Mouse (Mus musculus) layer of hippocampus, adult 8-10 months (tissue): ENCODE measurements at regions not wholly inside any gene's neighbourhood (a gene's known extent, or its start where the extent isn't known, plus 50 kb on each side); places are given as distances from the start of the nearest gene placed in this dataset.

Experiments
- DNase-seq, 2 experiments: peaks; one replicate each; pipeline ENCODE4 v3.0.0; 2022; ENCODE audit warnings: low spot score in 2 of 2

- no peak for DNase-seq
These were observed 121.5 kb upstream of the Ifne start for GRCm38 (mm10) chr4:89001470-89001869.

DNA sequence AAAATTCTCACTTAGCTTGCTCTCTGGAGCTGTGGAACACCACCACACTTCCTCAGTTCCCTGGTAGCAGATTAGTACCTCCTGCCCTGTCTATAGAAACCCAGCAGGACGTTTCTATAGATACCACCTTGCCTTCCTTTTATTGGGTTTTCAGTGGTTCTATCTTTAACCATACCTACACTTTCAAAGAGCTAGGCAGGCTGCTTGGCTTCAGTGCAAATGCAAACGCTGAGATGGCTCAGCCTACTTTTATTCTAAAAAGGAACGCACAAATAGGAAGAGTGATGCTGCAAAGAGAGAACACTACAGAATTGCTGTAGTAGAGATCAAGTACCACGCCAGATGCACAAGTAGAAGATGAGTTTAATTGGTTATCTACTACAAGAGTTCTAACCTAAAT lies 120.9 kb upstream of the Ifne start:
- DNase-seq = no peak

DNA sequence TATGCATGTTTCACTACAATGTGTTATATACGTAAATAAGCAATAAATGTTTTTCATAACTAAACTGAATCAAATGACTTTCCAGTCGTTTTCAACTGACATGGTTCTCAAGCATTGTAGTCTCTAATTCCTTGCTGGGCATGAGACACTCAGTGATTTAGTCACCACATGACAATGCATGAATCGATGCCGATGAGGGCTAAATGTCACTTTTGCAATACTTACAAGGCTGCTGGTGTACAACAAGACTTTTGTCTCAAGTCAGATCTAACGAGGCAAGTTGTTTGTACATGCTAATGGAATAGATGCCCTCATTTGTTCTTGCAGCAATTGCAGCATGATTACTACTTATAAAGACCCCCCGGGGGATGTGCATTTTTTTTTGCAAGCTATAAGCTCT lies 120.2 kb upstream of the Ifne start:
- no peak for DNase-seq

- no peak for DNase-seq
These were observed 118.3 kb upstream of the Ifne start for GRCm38 (mm10) chr4:88998286-88998685.

DNA sequence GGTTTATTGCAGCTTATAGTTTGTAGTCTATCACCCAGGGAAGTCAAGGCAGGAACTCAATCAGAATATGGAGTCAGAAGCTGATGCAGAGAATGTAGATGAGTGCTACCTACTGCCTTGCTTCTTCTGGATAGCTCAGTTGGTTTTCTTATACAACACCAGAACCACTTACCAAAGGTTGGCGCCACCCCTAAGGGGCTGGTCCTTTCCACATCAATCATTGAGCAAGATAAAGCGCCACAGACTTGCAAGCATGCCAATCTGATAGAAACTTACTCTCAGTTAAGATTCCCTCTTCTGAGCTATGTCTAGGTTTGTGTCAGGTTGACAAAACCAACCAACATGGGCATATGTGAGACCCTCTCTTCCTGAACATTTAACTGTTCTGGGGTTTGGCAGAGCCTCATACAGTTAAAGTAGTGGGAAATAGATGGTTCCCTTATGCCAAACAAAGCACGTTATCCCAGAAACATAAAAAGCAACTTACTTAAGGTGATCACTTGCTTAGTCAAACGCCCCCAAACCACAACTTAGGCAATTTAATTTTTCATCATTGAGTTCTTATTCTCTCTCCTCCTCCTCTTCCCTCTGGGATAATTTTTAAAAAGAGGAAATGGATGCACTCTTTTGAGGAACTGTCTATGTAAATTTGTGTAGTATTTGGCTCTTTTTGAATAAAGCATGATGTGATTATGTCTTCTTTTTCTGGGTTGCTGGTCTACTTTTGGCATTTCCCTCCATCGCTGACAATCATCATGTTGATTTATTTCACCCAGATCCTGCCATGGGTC lies 115.3 kb upstream of the Ifne start:
- DNase-seq = no peak

DNA sequence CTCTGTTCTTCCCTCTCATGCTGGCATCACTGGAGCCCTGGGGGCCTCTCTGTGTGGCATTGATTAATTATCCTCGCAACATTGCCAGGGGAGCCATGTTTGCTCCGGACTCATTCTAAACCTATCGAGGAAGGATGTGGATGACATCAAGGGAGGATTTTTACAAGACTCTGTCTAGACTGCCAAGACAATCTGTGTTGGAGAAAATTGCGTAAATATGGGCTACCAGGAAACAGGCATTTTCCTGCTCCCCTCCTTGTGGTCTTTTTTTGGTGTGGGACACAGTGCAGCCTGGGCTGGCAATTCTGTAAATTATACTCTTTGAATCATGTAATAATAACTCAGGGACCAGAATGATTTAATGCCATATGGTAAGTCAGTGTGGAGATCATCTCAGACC lies 114.5 kb upstream of the Ifne start:
- DNase-seq = no peak

- DNase-seq = no peak
These were observed 112.5 kb upstream of the Ifne start for GRCm38 (mm10) chr4:88992498-88992897.

- no peak for DNase-seq
These were observed 108.4 kb upstream of the Ifne start for GRCm38 (mm10) chr4:88988363-88988762.

GRCm38 (mm10) chr4:88987103-88987502 lies 107.1 kb upstream of the Ifne start:
- DNase-seq = no peak

DNA sequence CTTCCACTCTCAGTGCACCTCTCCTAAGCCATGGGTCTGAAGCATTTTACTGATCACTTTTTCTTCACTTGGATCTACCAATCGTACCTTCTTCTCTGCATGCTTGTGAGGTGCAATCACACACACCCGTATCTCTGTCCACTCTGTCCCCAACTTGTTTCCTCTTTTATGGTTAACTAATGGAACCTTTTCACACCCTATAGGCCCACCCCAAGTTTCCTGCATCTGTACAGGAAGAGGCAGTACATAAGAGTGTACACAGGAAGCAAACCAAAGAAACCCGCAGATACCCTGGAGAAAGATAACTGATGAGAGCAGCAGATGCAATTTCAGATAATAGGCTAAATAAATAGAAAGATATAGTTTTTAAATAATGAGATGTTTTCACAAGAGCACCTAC lies 102.5 kb upstream of the Ifne start:
- DNase-seq = no peak

DNA sequence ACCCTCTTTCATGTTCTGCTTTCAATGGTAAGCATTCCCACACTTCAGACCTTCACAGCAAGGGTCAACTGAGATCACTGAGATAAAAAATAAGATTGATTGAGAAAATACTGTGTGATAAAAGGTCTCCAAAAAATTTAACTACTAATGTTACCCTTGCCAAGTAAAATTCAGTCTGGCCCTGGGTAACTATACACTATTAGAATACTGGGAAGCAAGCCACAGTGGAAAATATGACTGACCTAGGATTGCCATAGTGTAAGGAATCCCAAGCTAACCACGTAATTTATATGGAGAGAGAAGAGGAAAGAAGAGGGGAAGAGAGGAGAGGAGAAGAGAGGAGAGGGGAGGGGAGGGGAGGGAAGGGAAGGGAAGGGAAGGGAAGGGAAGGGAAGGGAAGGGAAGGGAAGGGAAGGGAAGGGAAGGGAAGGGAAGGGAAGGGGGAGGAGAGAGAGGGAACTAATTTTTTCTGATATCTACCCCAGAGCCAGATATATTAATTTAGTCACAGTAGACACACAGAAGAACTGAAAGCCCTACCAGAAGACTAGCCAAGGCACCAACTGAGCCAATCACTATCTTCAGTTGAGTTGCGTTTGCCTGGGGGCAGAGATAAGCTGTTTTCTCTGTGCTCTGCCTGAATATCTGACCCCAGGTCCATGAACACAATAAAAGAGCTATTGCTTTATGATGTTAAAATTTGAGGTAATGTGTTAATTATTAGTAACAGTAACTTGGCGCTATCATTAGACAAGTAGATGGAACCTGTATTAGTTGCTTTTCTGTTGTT lies 97.3 kb upstream of the Ifne start:
- no peak for DNase-seq

DNA sequence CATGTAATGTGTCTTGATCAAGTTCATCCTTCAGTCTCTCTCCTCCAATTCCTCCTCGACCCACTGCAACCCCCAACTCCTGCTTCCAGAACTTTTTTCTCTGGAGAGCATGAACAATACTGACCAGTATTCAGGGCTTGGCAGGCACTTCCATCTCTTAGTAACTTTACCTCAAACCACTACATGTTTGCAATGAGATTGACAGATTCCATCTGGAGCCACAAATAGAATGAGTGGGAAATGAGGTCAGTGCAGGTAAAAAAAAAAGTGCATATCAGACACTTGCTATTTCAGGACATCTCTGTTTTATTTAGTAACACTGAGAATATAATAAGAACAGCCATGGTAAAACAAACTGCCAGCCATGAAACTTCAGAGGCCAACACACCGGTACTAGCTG lies 94.5 kb upstream of the Ifne start:
- DNase-seq = no peak

GRCm38 (mm10) chr4:88969134-88969841 lies 89.3 kb upstream of the Ifne start:
- no peak for DNase-seq

GRCm38 (mm10) chr4:88959621-88960020 lies 79.6 kb upstream of the Ifne start:
- no peak for DNase-seq

- no peak for DNase-seq
These were observed 76.6 kb upstream of the Ifne start for GRCm38 (mm10) chr4:88956605-88957004.

DNA sequence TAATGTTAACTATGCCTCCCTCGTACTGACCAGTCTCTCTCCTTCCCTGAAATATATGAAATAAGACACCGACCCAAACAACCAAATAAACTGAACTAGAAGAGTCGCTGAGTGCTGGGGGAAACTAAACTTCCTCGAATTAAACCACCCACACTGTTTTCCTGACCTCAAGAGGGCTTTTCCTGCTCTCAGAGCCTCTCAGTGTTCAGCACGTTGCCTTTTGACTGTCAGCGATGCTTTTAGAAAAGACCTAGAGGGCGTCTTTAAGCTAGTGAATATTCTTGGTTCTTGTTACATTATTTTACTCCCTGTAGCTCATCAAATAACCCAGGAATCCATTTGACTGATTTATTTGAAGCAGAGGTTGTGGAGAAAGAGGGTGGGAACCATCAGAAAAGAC lies 76.2 kb upstream of the Ifne start:
- no peak for DNase-seq

DNA sequence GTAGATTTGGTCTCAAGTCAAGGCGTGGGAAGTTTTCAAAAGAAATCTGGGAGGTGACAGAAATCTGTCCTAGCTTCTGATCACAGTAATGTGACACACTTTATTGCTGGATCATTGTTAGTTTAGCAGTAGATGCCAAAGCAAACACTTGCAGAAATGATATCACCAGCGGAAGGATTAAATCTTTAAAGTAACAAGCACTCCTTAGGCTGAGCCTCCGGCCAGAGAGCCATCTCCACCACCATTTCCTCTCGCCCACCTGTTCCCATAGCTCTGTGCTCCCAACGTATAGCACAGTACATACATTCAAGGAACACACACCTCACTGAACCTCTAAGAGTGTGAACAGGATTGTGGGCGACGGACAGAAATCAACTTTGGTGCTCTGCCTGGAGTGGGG lies 75.6 kb upstream of the Ifne start:
- no peak for DNase-seq

DNA sequence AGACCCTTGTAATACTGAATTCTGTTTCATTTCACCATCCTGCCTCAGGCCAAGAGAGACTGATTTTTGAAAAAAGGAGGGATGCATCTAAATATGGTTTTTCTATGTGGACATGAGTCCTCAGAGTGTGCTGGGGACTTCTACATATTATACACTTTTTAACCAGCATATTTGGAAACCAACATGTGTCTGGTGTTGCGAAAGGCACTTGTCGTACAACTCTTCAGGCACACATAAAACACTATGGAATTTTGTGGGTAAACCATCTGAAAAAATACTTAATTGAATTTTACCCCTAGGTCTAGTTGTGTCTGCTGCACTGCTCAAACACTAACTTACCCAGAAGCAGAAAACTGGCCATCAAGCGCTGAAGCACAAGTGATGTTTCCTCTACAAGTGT lies 74.0 kb upstream of the Ifne start:
- no peak for DNase-seq

DNA sequence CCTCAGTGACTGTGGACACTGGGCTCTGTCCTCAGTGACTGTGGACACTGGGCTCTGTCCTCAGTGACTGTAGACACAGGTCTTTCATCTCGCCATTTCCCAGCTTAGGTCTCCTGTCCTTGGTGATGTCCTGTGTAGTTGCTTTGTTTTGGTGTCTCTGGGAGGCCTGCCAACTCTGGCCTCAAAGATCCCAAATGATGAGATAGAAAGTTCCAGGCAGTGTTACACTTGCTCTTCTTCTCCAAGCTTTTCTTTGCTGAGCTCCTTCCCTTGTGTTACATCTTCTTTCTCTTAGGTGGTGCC lies 71.0 kb upstream of the Ifne start:
- no peak for DNase-seq

DNA sequence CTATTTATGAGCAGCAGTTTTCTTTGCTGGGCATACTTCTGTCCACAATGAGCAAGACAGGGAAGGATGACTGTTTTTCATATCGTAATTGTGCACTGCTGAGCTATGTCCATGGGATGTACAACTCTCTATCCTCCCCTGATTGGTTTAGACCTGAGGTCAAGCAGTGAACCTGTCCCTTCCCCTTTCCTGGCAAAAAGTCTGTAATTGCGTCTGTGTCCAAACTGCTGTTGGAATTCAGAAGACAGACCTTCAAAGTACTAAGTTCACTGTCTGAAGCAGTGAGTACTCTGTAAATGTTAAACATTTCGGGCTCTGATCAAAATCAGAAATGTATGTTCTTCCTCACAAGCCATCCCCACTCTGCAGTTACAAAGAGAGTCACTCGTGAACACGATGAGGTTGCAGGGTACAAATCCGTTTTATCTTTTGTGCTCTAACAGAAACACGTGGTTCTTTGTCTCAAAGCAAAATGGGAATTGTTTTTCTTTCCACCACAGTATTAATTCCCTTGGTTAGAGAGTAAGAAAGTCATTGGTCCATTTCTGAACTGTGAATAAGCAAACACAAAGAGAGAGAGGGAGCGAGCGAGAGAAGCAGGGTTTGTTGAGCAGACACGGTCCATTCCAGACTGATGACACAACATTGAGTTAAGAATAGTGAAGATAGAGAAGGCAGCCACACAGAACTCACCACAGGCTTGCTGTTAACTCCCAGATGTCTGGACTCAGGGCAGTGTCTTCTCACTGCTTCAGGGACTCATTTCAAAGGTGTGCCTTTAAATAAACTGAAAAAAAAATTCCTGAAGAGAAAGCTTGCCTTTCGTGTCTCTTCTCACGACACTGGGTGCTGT lies 70.4 kb upstream of the Ifne start:
- no peak for DNase-seq

GRCm38 (mm10) chr4:88948027-88948859 lies 68.2 kb upstream of the Ifne start:
- DNase-seq = no peak
